Mouse (Mus musculus) macrophage (primary cell): ENCODE results near the gene Orai1. TPM values are rescaled to one million over a fixed set of nuclear protein-coding genes. Genes with fewer than 3 reads are reported as not detected.
"Not testable (repeated sequence)": the region's sequence is repeated elsewhere in the genome, so short reads cannot be mapped to it uniquely, and the experiment has no call there.

Experiments
- H3K27ac ChIP-seq: fragments of 350-480 bp; formaldehyde crosslinking; 2 replicates; pipeline ENCODE4 v1.9.0; 2021
- H3K36me3 ChIP-seq: fragments of 350-480 bp; formaldehyde crosslinking; 2 replicates; pipeline ENCODE4 v1.9.0; 2021; ENCODE audit errors: inconsistent target
- H3K4me3 ChIP-seq: fragments of 350-480 bp; formaldehyde crosslinking; 2 replicates; pipeline ENCODE4 v1.9.0; 2021; ENCODE audit errors: inconsistent target
- H3K79me2 ChIP-seq: fragments of 350-480 bp; formaldehyde crosslinking; 2 replicates; pipeline ENCODE4 v1.9.0; 2021; ENCODE audit errors: inconsistent target
- WGBS: methylation state at CpG from one replicate; pipeline ENCODE4 v1.1.7; 2026; ENCODE audit warnings: inconsistent platforms; ENCODE audit not compliant: missing documents; 5-methylcytosine and 5-hydroxymethylcytosine counted together
- polyA plus RNA-seq: library from polyadenylated mRNA; stranded (reverse); fragments of 250-400 nt; gene quantifications from 3 replicates; pipeline ENCODE4 v1.2.4, GENCODE M21; 2018; ENCODE audit warnings: inconsistent platforms

Orai1 gene
- polyA plus RNA-seq, 1 experiment from 2014 or later, result 17.7 TPM

DNA sequence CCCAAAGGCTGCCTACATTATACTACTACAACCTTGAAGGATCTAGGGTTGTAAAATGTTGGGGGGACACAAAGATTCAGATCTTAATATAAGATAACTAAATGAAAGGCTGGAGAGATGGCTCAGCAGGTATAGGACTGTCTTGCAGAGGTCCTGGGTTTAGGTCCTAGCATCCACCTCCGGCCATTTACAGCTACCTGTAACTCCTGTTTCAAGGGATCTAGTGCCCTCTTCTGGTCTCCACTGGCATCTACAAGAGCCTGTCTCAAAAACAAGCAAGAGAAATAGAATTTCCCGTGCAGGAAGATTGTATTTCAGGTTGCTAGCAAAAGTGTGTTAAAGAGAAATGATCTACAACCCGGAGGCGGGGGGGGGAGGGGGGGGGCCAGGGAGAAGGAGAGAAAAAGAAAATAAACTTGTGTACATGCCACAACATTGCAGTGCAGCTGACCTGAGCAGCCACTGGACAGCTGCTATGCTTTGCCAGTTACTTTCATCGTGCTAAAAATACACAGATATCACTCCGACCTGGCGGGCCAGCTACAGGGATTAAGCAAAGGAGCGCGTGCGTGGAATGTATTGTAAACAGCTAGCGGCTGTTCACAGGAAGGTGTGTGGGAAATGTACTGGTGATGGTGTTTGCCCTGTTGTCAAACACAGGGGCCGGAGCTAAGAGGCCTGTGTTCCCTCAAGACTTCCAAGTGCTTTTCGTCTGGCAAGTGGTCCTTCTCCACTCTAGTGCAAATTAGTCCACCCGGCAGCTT is 45.1 kb downstream of the Orai1 start:
- no peaks in the 10 kb centered on the region for H3K36me3 ChIP-seq
- 54% methylated on average over 14 of the region's 14 CpGs for WGBS
- no peaks in the 10 kb centered on the region for H3K79me2 ChIP-seq
- H3K27ac ChIP-seq, result no peak overlapping the region
- no peak overlapping the region for H3K4me3 ChIP-seq

GRCm38 (mm10) chr5:123060706-123061401 is 46.0 kb downstream of the Orai1 start:
- no peaks in the 10 kb centered on the region for H3K36me3 ChIP-seq
- 91% methylated on average over 7 of the region's 9 CpGs for WGBS
- H3K27ac ChIP-seq, result no peak overlapping the region
- no peaks in the 10 kb centered on the region for H3K79me2 ChIP-seq
- no peak overlapping the region for H3K4me3 ChIP-seq

- 22% methylated on average over 3 of the region's 6 CpGs for WGBS
- not testable (repeated sequence) for H3K27ac ChIP-seq, H3K4me3 ChIP-seq, H3K36me3 ChIP-seq, H3K79me2 ChIP-seq
Observed at GRCm38 (mm10) chr5:123061402-123061749, 46.5 kb downstream of the Orai1 start.

- WGBS, result 89% methylated on average over 2 of the region's 3 CpGs
- Histone ChIP-seq H3K36me3 (no peaks in the 10 kb centered on the region), H3K27ac (no peak overlapping the region), H3K79me2 (no peaks in the 10 kb centered on the region), H3K4me3 (no peak overlapping the region)
Observed at GRCm38 (mm10) chr5:123063141-123063540, 48.3 kb downstream of the Orai1 start.

GRCm38 (mm10) chr5:123064207-123064606 is 49.3 kb downstream of the Orai1 start:
- Histone ChIP-seq H3K36me3 (no peaks in the 10 kb centered on the region), H3K79me2 (no peaks in the 10 kb centered on the region), H3K27ac (no peak overlapping the region), H3K4me3 (no peak overlapping the region)
- WGBS, result 30% methylated on average over 6 of the region's 6 CpGs

DNA sequence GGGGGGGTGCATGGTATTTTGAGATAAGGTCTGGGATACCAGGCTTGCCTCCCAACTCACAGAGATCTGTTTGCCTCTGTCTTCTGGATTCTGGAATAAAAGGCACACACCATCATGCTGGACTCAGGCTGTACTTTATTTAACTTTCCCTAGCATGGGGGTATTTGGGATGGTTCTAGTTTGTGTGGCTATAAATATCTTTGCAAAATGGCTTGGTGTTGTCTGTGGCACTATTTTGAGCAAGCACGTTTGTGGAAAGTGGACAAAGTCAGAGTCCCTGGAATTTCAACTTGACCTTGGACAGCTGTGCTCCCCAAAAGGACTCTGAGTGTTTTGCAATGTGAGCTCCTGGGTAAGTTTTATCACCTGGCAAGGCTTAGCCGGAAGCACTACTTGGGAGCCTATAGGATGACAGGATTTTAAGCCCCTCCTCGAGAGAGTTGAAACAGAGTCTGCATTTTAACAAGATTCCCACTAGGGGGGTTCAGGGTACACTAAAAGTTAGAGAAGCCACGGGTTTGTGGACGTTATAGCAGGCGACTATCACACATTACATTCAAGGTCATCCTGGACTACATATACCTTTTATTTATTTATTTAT is 52.6 kb downstream of the Orai1 start:
- 13% methylated on average over 6 of the region's 6 CpGs for WGBS
- Histone ChIP-seq H3K79me2 (no peaks in the 10 kb centered on the region), H3K4me3 (no peak overlapping the region), H3K36me3 (no peaks in the 10 kb centered on the region), H3K27ac (no peak overlapping the region)

GRCm38 (mm10) chr5:123068115-123068514 is 53.2 kb downstream of the Orai1 start, which contains the start of gene Tmem120b:
TSS of gene Tmem120b (plus strand) at chr5:123068415.
- no peaks in the 10 kb centered on the region for H3K79me2 ChIP-seq
- no peak within 1 kb of the TSS for H3K27ac ChIP-seq
- WGBS, result 78% methylated on average over 12 of the region's 12 CpGs
- no peak within 1 kb of the TSS for H3K4me3 ChIP-seq
- no peaks in the 10 kb centered on the region for H3K36me3 ChIP-seq

DNA sequence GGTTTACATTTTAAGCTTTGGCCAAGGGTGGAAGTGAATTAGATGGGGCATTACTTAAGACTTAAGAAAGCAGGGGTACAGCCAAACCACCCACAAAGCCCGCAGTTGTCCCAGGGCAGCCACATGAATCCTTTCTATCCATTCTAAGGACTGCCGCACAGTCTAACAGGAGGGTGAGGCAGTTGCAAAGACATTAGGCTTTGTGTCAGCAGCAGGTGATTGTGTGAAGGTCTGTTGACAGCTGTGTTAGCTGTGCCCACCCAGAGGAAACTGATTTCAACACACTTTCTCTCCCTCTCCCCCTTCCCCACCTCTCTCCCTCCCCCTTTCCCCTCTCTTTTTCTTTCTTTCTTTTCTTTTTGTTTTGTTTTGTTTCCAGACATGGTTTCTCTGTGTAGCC is 53.8 kb downstream of the Orai1 start:
- 90% methylated on average over 2 of the region's 2 CpGs for WGBS
- H3K79me2 ChIP-seq, result no peaks in the 10 kb centered on the region

GRCm38 (mm10) chr5:123075576-123076418 is 60.9 kb downstream of the Orai1 start:
- WGBS, result 8% methylated on average over 45 of the region's 45 CpGs
- H3K4me3 ChIP-seq, result peak overlapping the region; percentile 49
- no peaks in the 10 kb centered on the region for H3K36me3 ChIP-seq
- peaks cover 8% of the 10 kb centered on the region; the same call in 1 of the 2 replicates for H3K79me2 ChIP-seq
- 0 out of 2 replicates have a peak overlapping the region, but pooled peaks have one; percentile 10 for H3K27ac ChIP-seq

More for the DNA sequence above, 53.8 kb downstream of the Orai1 start:
- H3K36me3 ChIP-seq, result no peaks in the 10 kb centered on the region
- H3K4me3 ChIP-seq, result no peak overlapping the region
- no peak overlapping the region for H3K27ac ChIP-seq

- H3K4me3 ChIP-seq, result peak overlapping the region; percentile 49
- 5% methylated on average over 35 of the region's 35 CpGs for WGBS
- peaks cover 13% of the 10 kb centered on the region; the same call in 1 of the 2 replicates for H3K79me2 ChIP-seq
- H3K27ac ChIP-seq, result no peak overlapping the region
- H3K36me3 ChIP-seq, result no peaks in the 10 kb centered on the region
Observed at GRCm38 (mm10) chr5:123076419-123077281, 61.8 kb downstream of the Orai1 start.

DNA sequence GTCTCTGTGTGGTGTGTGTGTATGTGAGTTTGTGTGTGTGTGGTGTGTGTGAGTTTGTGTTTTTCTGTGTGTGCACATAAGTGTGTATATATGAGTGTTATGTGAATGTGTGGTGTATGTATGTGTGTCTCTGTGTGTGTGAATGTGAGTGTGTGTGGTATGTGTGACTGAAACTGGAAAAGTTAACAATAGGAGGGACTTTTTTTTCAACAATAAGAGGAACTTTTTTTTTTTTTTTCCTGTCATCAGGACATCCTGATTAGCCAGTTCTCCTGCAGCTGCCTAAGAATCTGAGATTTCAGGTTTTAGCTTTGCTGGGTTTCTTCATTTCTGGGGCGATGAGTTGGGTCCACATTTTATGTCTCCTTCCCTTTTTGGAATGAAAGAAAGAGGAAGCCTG is 64.7 kb downstream of the Orai1 start:
- peaks cover 13% of the 10 kb centered on the region; the same call in 1 of the 2 replicates for H3K79me2 ChIP-seq
- WGBS, result 14% methylated on average over 1 of the region's 1 CpGs
- no peaks in the 10 kb centered on the region for H3K36me3 ChIP-seq
- no peak overlapping the region for H3K4me3 ChIP-seq
- peak overlapping the region; percentile 54 for H3K27ac ChIP-seq

DNA sequence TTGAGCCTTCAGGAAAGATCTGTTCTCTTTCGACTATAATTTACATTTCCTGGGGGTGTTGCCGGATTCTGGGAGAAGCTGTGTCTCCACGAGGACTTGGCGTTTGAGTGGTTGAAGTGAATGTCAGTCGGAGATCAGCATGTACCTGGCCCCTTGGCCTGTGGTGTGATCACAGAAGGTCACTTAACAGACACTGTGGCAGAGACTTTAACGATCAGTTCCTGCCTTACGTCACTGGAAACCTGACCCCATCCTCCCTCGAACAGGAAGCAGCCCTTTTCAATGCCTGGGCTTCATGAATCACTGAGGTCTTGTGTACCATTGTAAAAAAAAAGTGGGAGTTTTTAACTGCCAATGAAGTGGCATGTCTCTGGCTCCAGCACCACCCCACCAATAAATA is 65.2 kb downstream of the Orai1 start:
- no peaks in the 10 kb centered on the region for H3K36me3 ChIP-seq
- 11% methylated on average over 8 of the region's 8 CpGs for WGBS
- peaks cover 13% of the 10 kb centered on the region; the same call in 1 of the 2 replicates for H3K79me2 ChIP-seq
- H3K27ac ChIP-seq, result peak overlapping the region; percentile 54
- H3K4me3 ChIP-seq, result no peak overlapping the region; the same call in 1 of the 2 replicates
